Mouse (Mus musculus) small intestine, adult 2 months (tissue): ENCODE data around the gene Bcan.

Source experiments
- CTCF ChIP-seq: fragments of 200-500 bp; IDR thresholded peaks from 2 replicates; pipeline ENCODE4 v1.5.1; 2012; ENCODE audit warnings: low read depth, mild to moderate bottlenecking, control low read depth, inconsistent platforms, low read length, moderate library complexity, mixed read lengths; ENCODE audit not compliant: insufficient replicate concordance, insufficient read length; ENCODE audit errors: extremely low read depth
- POLR2A ChIP-seq: fragments of 200-500 bp; IDR thresholded peaks from 2 replicates; pipeline ENCODE4 v1.6.1; 2012; ENCODE audit warnings: low read depth, mild to moderate bottlenecking, control low read depth, inconsistent platforms, low read length, moderate library complexity

DNA sequence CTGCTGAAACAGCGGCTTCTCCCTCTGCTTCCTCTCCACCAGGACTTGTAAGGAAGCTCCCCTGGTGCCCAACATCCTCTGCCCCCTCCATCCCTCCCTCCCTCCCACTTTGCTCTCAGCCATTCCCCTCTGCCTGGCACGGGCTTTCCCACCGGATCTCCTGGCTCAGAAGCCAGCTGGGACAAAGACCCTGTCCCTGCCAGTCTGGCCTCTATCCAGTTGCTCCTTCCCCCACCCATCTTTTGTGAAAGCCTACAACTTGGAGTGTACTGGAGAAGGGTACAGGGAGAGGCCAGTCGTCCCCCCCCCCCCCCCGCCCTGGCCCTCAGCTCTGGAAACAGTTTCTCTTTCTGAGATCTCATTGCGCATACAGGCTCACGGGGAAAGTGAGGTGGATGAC lies 1.3 kb downstream of the Bcan start:
- TF ChIP-seq CTCF (no peak), POLR2A (no peak)
